Mouse (Mus musculus) thymus, postnatal 4 days (tissue): ENCODE measurements around the gene Ddx28.

Source experiments
- DNase-seq: peaks from one replicate; pipeline ENCODE4 v3.0.0; 2021

Gene Ddx28

DNA sequence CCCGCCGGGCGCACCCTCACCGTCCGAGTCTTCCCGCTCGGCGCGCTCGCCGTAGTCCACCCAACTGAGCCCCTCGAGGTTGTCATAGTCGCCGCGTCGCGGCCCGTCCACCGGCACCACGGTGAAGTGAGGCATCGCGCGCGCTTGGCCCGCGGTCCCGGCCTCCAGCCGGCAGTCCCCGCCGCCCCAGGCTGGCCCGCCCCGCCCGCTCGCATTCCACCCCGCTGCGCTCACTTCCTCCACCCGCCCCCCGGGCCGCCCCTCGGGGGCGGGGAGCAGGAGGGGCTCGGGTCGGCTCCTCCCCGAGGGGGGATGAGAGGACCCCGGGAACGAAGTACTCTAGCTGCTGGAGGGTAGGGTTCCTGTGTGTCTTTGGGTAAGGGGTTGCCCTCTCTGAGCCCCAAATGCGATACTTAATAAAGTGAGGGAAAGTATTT is 45.8 kb downstream of the Ddx28 start, which contains the start of gene Slc12a4:
TSS of gene Slc12a4 (minus strand) at position 193 of the 437 bp plus-strand sequence.
- DNase-seq, result peak; percentile 91

DNA sequence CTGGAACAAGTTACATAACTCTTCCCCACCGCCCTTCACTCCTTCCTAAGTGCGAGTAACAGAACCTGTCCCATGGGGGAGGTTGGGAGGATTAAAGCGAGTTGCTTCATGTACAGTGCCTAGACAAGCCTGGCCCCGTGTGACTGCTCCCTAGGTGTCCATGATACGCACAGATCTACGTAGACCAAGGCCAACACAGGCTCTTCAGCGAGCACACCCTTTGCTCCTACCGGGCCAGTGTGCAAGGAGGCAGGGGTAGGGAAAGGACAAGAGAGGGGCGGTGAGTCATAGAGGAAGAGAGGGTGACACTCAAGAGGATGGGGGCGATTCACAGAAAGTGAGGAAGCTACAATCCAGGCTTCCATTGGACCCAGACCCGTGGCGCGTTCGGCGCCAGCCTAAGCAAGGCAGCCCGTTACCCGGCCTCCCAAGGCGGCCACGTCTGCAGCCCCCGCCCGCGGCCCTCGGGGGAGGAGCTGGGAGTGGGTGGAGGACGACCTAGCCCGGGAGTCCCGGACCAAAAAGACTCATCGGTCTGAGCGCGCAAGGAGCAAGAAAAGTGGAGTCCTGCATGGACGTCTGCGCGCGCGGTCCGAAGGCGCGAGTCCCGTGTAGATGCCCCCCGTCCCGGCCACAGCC is 46.3 kb downstream of the Ddx28 start:
- DNase-seq, result peak; percentile 77

DNA sequence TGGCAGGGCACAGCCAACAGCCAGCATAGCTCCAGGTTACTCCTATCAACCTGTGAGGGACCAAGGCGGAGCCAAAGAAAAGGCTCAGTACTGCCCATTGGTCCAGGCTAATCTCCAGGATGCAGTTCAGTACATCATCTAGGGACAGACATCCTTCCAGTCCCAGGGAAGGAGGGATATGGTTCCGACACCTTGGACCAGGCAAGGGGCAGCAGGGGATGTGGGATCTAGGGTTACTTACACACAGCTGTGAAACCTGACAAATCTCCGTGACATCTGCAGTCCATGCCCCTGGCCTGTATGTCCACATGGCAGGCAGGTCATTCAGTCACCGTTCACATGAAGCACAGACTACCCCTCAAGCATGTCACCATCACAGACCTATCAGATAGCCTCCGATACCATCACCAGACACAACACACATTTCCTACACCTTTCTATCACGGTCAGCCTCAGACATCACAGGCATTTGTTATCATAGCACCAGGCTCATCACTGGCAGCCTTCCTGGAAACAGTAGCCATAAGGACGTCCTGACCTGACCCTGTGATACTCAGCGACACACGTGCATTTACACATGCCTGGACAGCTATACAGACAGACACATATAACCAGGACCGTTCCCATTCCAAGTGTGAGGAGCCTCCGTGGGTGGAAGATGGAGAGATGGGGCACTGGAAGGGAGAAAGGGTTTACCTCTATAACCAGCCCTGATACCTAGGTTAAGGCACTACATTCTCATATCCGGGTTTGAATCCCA is 47.0 kb downstream of the Ddx28 start:
- DNase-seq, result no peak

DNA sequence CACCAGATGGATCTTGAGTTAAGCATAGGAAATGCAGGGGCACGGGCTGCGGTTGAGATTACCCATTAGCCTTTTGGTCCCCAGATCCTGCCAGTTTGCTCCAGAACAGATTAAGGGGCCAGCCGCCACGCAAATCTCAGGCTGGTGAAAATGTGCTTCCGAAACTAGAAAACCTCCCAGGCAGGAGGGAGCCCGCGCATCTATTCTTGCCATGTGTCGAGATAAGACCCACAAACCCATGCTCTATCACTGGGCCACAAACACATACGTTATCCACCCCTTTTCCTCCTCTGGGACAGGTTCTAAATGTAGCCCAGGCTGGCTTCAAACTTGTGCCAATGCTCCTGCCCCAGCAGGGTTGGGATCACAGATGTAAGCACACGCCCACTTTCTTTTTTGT is 50.1 kb downstream of the Ddx28 start:
- no peak for DNase-seq

DNA sequence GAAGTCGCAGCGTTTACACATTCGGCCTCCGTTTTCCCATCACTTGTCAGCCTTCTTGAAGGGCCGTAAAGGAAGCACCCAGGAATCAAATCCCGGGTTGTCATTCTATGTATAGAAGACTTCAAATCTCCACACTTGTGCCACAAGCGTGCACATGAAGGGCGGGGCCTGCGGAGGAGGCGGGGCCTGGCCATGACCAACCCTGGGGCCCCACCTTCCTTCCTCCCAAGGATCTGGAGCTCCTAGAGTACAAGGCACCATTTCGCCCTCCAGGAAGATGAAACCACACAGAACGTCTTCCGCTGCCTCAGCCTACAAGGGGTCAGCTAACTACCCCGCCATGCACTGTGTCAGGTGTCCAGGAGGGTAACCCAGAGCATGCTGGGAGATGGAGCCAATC is 50.6 kb downstream of the Ddx28 start:
- peak; percentile 50 for DNase-seq
